Mouse (Mus musculus) stomach, embryonic 16.5 days (tissue): ENCODE data around the gene Lat2. TPM values are rescaled to one million over a fixed set of nuclear protein-coding genes. Genes with fewer than 3 reads are reported as not detected.

Experiments used
- ATAC-seq: fragments of 200-750 bp; cut with Nextera tagmentation; 2 replicates; pipeline ENCODE4 v1.8.0; 2017; ENCODE audit warnings: moderate number of reproducible peaks, moderate TSS enrichment; ENCODE audit not compliant: insufficient read depth, low FRiP score
- H3K27ac ChIP-seq: fragments of 300-500 bp; sonication (generic); 2 replicates; pipeline ENCODE4 v1.5.1; 2014; ENCODE audit warnings: low read length
- H3K27me3 ChIP-seq: fragments of 300-500 bp; sonication (generic); 2 replicates; pipeline ENCODE4 v1.6.1; 2014; ENCODE audit warnings: low read length, control low read depth, mixed read lengths; ENCODE audit not compliant: control insufficient read depth, insufficient read depth
- H3K36me3 ChIP-seq: fragments of 300-500 bp; sonication (generic); 2 replicates; pipeline ENCODE4 v1.6.1; 2014; ENCODE audit warnings: low read length; ENCODE audit not compliant: control insufficient read depth, insufficient read depth
- H3K4me1 ChIP-seq: fragments of 300-500 bp; sonication (generic); 2 replicates; pipeline ENCODE4 v1.6.1; 2014; ENCODE audit warnings: low read length, control low read depth, mixed read lengths; ENCODE audit not compliant: control insufficient read depth, insufficient read depth
- H3K4me2 ChIP-seq: fragments of 300-500 bp; sonication (generic); 2 replicates; pipeline ENCODE4 v1.6.1; 2014; ENCODE audit warnings: low read depth, low read length, mixed read lengths
- H3K4me3 ChIP-seq: fragments of 300-500 bp; sonication (generic); replicated peaks from 2 replicates; pipeline ENCODE4 v1.5.1; 2014; ENCODE audit warnings: mild to moderate bottlenecking, low read length
- H3K9ac ChIP-seq: fragments of 300-500 bp; sonication (generic); 2 replicates; pipeline ENCODE4 v1.6.1; 2014; ENCODE audit warnings: low read length
- H3K9me3 ChIP-seq: fragments of 300-500 bp; sonication (generic); replicated peaks from 2 replicates; pipeline ENCODE4 v1.6.1; 2016; ENCODE audit warnings: low read length, control low read depth; ENCODE audit not compliant: control insufficient read depth
- WGBS: fragments of 180-500 bp; shearing (Covaris S2); extraction: QIAGEN DNeasy Blood & Tissue Kit; methylation state at CpG from one replicate; pipeline ENCODE4 v1.1.7; 2014; 5-methylcytosine and 5-hydroxymethylcytosine counted together
- polyA plus RNA-seq: library from polyadenylated mRNA; unstranded; fragments of >200 nt; fragmentation: Nextera tagmentation; extraction: Ambion mirVana; gene quantifications from 2 replicates; pipeline ENCODE4 v1.2.1, GENCODE M21; 2015

Lat2 gene
- polyA plus RNA-seq, 1 experiment from 2014 or later, result 3.5 TPM

GRCm38 (mm10) chr5:134640371-134640770 is 25.5 kb upstream of the Lat2 start:
- H3K4me2 ChIP-seq, result no peak overlapping the region
- H3K4me3 ChIP-seq, result no peak overlapping the region
- no peak overlapping the region for H3K27ac ChIP-seq
- H3K27me3 ChIP-seq, result no peaks in the 10 kb centered on the region
- H3K4me1 ChIP-seq, result peaks cover 7% of the 10 kb centered on the region
- no peak for ATAC-seq
- H3K36me3 ChIP-seq, result peaks cover 3% of the 10 kb centered on the region; the same call in 1 of the 2 replicates
- H3K9ac ChIP-seq, result no peak overlapping the region
- WGBS, result 90% methylated on average over 3 of the region's 3 CpGs
- no peaks in the 10 kb centered on the region for H3K9me3 ChIP-seq

- no peaks in the 10 kb centered on the region for H3K9me3 ChIP-seq
Observed at GRCm38 (mm10) chr5:134639269-134639682, 24.5 kb upstream of the Lat2 start, which contains the start of gene Eif4h. TSS of gene Eif4h (minus strand) at chr5:134639490.

DNA sequence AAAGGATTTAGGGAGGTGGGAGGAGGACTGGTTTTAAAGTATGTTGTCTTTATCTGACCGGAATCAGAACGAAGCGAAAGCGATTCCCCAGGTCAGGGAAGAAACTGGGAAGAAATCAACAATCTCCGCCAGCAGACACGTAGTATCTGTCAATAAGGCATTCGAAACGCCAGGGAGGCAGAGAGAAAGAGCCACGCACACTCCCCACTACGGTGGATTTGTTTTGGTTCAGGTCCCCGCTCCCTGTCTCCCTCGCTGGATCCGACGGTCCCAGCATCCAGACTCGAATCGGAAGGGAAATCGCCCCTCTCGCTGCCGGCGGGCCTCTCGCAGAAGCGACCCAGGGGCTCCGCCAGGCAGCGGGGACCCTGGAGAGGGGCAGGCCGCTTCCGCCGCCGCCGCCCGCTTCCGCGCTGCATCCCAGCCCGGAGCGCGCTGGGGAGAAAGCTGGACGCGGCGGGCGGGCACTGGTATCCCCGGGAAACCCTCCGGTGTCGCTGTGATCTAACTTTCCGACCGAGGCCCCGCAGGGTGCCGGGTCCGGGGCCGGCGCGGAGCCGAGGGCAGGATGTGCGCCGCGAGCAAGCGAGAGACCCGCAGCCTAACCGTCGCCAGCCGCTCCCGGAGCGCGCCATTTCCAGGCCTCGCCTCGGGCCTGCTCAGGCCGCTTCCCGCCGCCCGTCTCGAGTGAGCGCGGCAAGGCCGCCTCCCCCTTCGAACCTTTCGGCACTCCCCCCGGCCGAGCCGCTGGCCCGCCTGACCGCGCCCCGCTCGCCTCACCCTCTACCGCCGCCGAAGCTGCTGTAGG is 23.8 kb upstream of the Lat2 start:
- peak overlapping the region; percentile 99 for H3K9ac ChIP-seq
- peak overlapping the region; percentile 96 for H3K27ac ChIP-seq
- H3K4me3 ChIP-seq, result peak overlapping the region; percentile 97
- WGBS, result under 1% methylated on average over 84 of the region's 85 CpGs
- peaks cover 3% of the 10 kb centered on the region; the same call in 1 of the 2 replicates for H3K36me3 ChIP-seq
- ATAC-seq, result peak; percentile 74
- peaks cover 7% of the 10 kb centered on the region for H3K4me1 ChIP-seq
- H3K4me2 ChIP-seq, result peak overlapping the region; percentile 59
- no peaks in the 10 kb centered on the region for H3K27me3 ChIP-seq
- no peaks in the 10 kb centered on the region for H3K9me3 ChIP-seq

More at GRCm38 (mm10) chr5:134639269-134639682, 24.5 kb upstream of the Lat2 start, which contains the start of gene Eif4h:
- WGBS, result under 1% methylated on average over 52 of the region's 52 CpGs
- Histone ChIP-seq H3K27ac (peak within 1 kb of the TSS; percentile 96), H3K4me3 (peak within 1 kb of the TSS; percentile 97), H3K4me1 (peaks cover 7% of the 10 kb centered on the region), H3K36me3 (peaks cover 3% of the 10 kb centered on the region; the same call in 1 of the 2 replicates), H3K27me3 (no peaks in the 10 kb centered on the region), H3K4me2 (peak within 1 kb of the TSS; percentile 67), H3K9ac (peak within 1 kb of the TSS; percentile 99)
- peak; percentile 95 for ATAC-seq

DNA sequence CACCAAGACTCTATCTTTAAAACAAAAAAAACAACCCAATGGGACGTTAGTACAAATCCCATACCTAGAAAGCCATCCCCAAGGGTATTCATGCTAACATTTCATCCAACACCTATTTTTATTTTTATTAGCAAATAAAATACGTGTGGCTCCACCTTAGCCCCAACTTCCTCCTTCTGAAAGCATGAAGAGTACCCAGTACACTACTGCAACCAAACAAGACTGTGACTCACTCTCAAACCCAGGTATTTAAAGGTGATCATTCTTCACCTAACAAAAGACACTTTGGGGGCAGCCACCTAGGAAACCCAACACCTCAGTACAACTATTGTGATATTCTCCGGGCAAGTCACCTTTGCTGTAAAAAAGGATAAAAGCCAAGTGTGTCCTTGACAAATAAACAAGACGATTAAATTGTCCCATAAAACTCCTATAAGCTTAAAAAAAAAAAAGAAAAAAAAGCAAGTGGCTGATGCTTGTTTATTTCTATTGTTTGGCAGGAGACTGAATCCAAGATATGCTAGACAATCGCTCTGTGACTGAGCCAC is 23.1 kb upstream of the Lat2 start:
- H3K9me3 ChIP-seq, result no peaks in the 10 kb centered on the region
- H3K27ac ChIP-seq, result peak overlapping the region; percentile 96; the same call in 1 of the 2 replicates
- H3K9ac ChIP-seq, result peak overlapping the region; percentile 99
- peak overlapping the region; percentile 97 for H3K4me3 ChIP-seq
- peaks cover 7% of the 10 kb centered on the region for H3K4me1 ChIP-seq
- ATAC-seq, result no peak
- 17% methylated on average over 5 of the region's 5 CpGs for WGBS
- peaks cover 3% of the 10 kb centered on the region; the same call in 1 of the 2 replicates for H3K36me3 ChIP-seq
- no peaks in the 10 kb centered on the region for H3K27me3 ChIP-seq
- peak overlapping the region; percentile 59 for H3K4me2 ChIP-seq

GRCm38 (mm10) chr5:134632841-134633240 is 18.0 kb upstream of the Lat2 start:
- ATAC-seq, result no peak
- Histone ChIP-seq H3K36me3 (peaks cover 3% of the 10 kb centered on the region; the same call in 1 of the 2 replicates), H3K4me1 (peaks cover 15% of the 10 kb centered on the region), H3K27me3 (no peaks in the 10 kb centered on the region), H3K27ac (no peak overlapping the region), H3K9ac (no peak overlapping the region), H3K9me3 (no peaks in the 10 kb centered on the region), H3K4me2 (no peak overlapping the region), H3K4me3 (no peak overlapping the region)
- 66% methylated on average over 2 of the region's 2 CpGs for WGBS

DNA sequence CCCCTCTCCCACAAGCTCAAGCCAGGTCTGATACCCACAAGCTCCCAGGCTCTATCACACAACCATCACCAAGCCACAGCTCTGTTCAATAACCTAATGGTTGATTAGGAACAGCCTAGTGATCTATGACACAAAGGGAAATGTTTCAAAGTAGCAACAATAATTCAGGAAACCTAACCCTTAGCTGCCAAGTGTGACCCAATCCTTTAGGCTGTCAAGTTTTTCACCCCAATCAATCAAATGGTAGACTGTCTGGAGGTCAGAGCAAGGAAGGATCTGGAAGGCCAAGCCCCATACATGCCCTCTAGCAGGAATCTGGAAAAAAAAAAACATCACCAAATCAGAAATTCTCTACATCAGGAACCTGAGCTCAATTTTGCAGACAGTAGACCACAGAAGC is 16.0 kb upstream of the Lat2 start:
- no peak overlapping the region for H3K9ac ChIP-seq
- H3K9me3 ChIP-seq, result no peaks in the 10 kb centered on the region
- no peak overlapping the region for H3K4me3 ChIP-seq
- no peak overlapping the region for H3K27ac ChIP-seq
- H3K4me2 ChIP-seq, result no peak overlapping the region
- no peak for ATAC-seq
- H3K27me3 ChIP-seq, result no peaks in the 10 kb centered on the region
- H3K36me3 ChIP-seq, result 0 out of 2 replicates have a peak, but pooled peaks cover 5% of the 10 kb centered on the region
- H3K4me1 ChIP-seq, result 0 out of 2 replicates have a peak, but pooled peaks cover 9% of the 10 kb centered on the region

DNA sequence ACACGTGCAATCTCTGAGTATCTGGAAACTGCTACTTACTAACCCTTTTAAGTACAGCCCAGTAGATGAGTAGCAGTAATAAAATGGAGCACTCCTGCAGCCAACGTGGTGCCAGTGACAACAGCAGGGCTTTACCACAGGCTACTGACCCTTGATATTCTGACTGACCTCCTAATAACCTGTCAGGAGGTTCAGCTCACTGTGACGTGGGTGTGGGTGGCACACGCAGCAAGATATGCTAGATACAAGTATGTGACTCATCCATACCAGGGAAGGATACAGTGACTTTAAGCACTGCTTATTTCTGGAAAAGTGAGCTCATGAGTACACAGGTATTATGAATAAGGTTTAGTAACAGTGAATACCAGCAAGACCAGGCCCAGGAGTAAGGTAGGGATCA is 14.7 kb upstream of the Lat2 start:
- peak; percentile 41; the same call in 1 of the 2 replicates for ATAC-seq
- no peak overlapping the region for H3K4me3 ChIP-seq
- H3K27ac ChIP-seq, result peak overlapping the region; percentile 61
- H3K27me3 ChIP-seq, result no peaks in the 10 kb centered on the region
- H3K4me2 ChIP-seq, result no peak overlapping the region
- 55% methylated on average over 4 of the region's 4 CpGs for whole genome bisulfite sequencing
- H3K36me3 ChIP-seq, result peaks cover 12% of the 10 kb centered on the region
- H3K4me1 ChIP-seq, result 0 out of 2 replicates have a peak, but pooled peaks cover 9% of the 10 kb centered on the region
- no peaks in the 10 kb centered on the region for H3K9me3 ChIP-seq
- no peak overlapping the region for H3K9ac ChIP-seq

DNA sequence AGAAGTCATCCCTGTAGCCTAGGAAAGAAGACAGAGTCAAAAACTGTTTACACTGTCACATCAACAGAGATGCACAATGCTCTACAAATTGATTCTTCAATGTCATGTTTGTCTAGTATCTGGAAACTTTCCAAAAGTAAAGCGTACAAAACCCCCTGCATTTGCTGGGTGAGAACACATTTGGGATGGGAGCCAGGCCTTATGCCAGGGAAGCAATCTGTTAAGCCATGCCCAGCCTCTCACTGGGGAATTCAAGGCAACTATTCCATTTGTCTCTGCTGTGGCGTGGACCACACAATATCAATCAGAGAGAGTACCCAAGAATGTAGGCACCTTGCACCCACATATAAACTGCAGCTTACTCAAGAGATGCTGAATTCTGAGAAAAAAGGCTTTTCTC is 7.2 kb upstream of the Lat2 start:
- Histone ChIP-seq H3K4me3 (no peak overlapping the region), H3K9ac (no peak overlapping the region), H3K36me3 (peaks cover 57% of the 10 kb centered on the region), H3K27me3 (no peaks in the 10 kb centered on the region), H3K4me1 (no peaks in the 10 kb centered on the region), H3K4me2 (no peak overlapping the region), H3K9me3 (no peaks in the 10 kb centered on the region), H3K27ac (no peak overlapping the region)
- 71% methylated on average over 2 of the region's 2 CpGs for WGBS
- ATAC-seq, result no peak

- no peak for ATAC-seq
- no peaks in the 10 kb centered on the region for H3K9me3 ChIP-seq
- no peaks in the 10 kb centered on the region for H3K27me3 ChIP-seq
- no peaks in the 10 kb centered on the region for H3K4me1 ChIP-seq
- peaks cover 52% of the 10 kb centered on the region for H3K36me3 ChIP-seq
- no peak overlapping the region for H3K27ac ChIP-seq
- WGBS, result 89% methylated on average over 16 of the region's 16 CpGs
- no peak overlapping the region for H3K9ac ChIP-seq
- no peak overlapping the region for H3K4me2 ChIP-seq
- no peak overlapping the region for H3K4me3 ChIP-seq
Observed at GRCm38 (mm10) chr5:134621099-134621640, 6.3 kb upstream of the Lat2 start.
